25 mouse cellular contexts compared by ENCODE assay signal in genomic region chr19:10734554-10734953, GRCm38 (mm10). TPM values are rescaled to one million over a fixed set of nuclear protein-coding genes. Genes with fewer than 3 reads are reported as not detected.
"Had no signal": no experiment of that assay in that cellular context is flagged by ENCODE, and none has a peak within 500 bp of the region (broad histone marks: within the 10 kb centered on the region; RNA-seq: fewer than 3 reads in every experiment).

No protein-coding gene starts in this region.

- H3K4me3 ChIP-seq: layer of hippocampus, adult 2 months; limb, embryonic 15.5 days; neural tube, embryonic 12.5 days; neural tube, embryonic 15.5 days had no signal

- ATAC-seq: intestine, postnatal 0 days; liver, postnatal 0 days; lung, postnatal 0 days had no signal

- H3K27ac ChIP-seq: kidney, postnatal 0 days; limb, embryonic 15.5 days; liver, embryonic 14.5 days; macrophage; neural tube, embryonic 12.5 days; neural tube, embryonic 15.5 days; stomach, postnatal 0 days had no signal

- DNase-seq: kidney, adult 2 months; kidney, postnatal 25 days; layer of hippocampus, adult 9-11 months; liver, postnatal 0 days; lung, embryonic 14.5 days; midbrain, embryonic 14.5 days; right cerebral cortex, adult 18-20 months; right cerebral cortex, postnatal 14 days; right cerebral cortex, postnatal 4 days; thymus, adult 2 months had no signal

RNA-seq across cellular contexts. Expression of gene Cd5, which starts 4.2 kb away (rescaled TPM):
- total RNA-seq: layer of hippocampus, adult 2 months; left cerebral cortex, postnatal 25 days had no signal

RNA-seq across cellular contexts. Expression of gene Pga5, which starts 56.7 kb away (rescaled TPM):
- total RNA-seq: layer of hippocampus, adult 2 months; layer of hippocampus, postnatal 25 days; left cerebral cortex, adult 18-20 months; left cerebral cortex, postnatal 25 days; megakaryocyte, adult 5-6 weeks; midbrain, postnatal 0 days had no signal
